8 mouse cellular contexts compared by ENCODE assay signal in the genomic region with DNA sequence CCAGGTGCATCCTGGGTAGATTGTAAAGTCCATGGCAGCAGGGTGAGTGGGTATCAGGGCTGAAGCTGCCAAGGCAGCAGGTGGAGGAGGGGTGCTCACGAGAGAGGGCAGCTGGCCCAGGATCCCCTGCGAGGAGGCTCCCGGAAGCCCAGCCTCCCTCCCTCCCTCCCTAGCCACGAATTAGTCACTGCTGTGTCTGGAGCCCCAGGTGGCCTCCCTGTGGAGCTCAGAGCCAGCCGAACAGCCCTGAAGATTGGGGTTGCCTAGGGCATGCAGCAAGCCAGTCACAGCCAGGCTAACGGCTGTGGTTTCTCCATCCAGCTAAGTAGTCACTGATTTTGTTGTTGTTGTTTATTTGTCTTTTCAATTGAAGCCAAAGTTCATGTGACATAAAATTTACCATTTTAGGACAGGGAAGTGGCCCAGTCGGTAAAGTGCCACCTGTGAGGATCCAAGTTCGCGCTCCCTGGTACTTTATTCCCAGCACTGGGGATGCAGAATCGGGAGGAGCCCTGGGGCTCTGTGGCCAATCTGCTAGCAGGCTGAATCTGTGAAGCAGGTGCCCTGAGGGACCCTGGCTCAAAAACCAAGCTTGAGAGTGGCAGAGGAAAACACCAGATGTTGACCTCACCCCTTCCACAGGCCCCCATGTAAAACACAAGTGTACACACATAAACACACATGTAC. TPM values are rescaled to one million over a fixed set of nuclear protein-coding genes. Genes with fewer than 3 reads are reported as not detected.
A peak's percentile ranks its signal among the peaks of the same experiment; 100 is the strongest.
DNase-seq lines count a peak whose midpoint lies in the region; ATAC-seq and TF ChIP-seq lines count a peak whose summit lies in the region.

No protein-coding gene starts in this region.

- H3K9ac ChIP-seq in liver, postnatal 0 days (replicated peaks), result no peak overlapping the region

- ATAC-seq in liver, postnatal 0 days, result peak; percentile 50; the same call in 1 of the 2 replicates

- no peak overlapping the region for H3K4me2 ChIP-seq in liver, postnatal 0 days (ENCODE audit: low read depth, low read length)

- TF ChIP-seq POLR2A in thymus, adult 2 months (IDR thresholded peaks at IDR 0.05; ENCODE audit: control insufficient read depth, extremely low read depth, insufficient read depth, low read length, poor library complexity), result no peak

- no peak for TF ChIP-seq EP300 in liver, postnatal 0 days (IDR thresholded peaks at IDR 0.05; ENCODE audit: low read depth)

- peak overlapping the region; percentile 72 for H3K27ac ChIP-seq in hindbrain, embryonic 10.5 days
- no peak overlapping the region for H3K27ac ChIP-seq in liver, postnatal 0 days (ENCODE audit: low read depth)
- H3K27ac ChIP-seq in thymus, adult 2 months (ENCODE audit: control insufficient read depth, insufficient read depth, low read length), result peak overlapping the region; percentile 39
- no peak overlapping the region for H3K27ac ChIP-seq in gastrocnemius, adult 2 months

- H3K9me3 ChIP-seq in hindbrain, embryonic 10.5 days, result peaks cover 3% of the 10 kb centered on the region; the same call in 1 of the 2 replicates
- no peaks in the 10 kb centered on the region for H3K9me3 ChIP-seq in liver, postnatal 0 days (ENCODE audit: low read length)

- no peak for TF ChIP-seq CTCF in liver, postnatal 0 days (IDR thresholded peaks at IDR 0.05; ENCODE audit: low read depth)
- TF ChIP-seq CTCF in thymus, adult 2 months (IDR thresholded peaks at IDR 0.05; ENCODE audit: borderline replicate concordance, control insufficient read depth, extremely low read depth, insufficient read depth, low read length, poor library complexity), result 0 out of 2 replicates have a peak, but pooled peaks have one; percentile 34
- TF ChIP-seq CTCF in gastrocnemius, adult 2 months (IDR thresholded peaks at IDR 0.05), result no peak

- peak overlapping the region; percentile 32 for H3K4me3 ChIP-seq in hindbrain, embryonic 10.5 days
- no peak overlapping the region for H3K4me3 ChIP-seq in liver, postnatal 0 days (ENCODE audit: low read depth, low read length)
- no peak overlapping the region for H3K4me3 ChIP-seq in thymus, adult 2 months (ENCODE audit: control insufficient read depth, insufficient read depth, low read length)
- no peak overlapping the region for H3K4me3 ChIP-seq in gastrocnemius, adult 2 months

- peaks cover 9% of the 10 kb centered on the region for H3K27me3 ChIP-seq in hindbrain, embryonic 10.5 days (ENCODE audit: insufficient read depth, poor library complexity, severe bottlenecking)
- H3K27me3 ChIP-seq in liver, postnatal 0 days (ENCODE audit: insufficient read depth, low read length), result 0 out of 2 replicates have a peak, but pooled peaks cover 3% of the 10 kb centered on the region
- no peaks in the 10 kb centered on the region for H3K27me3 ChIP-seq in thymus, adult 2 months (ENCODE audit: control insufficient read depth, insufficient read depth, low read length)

- WGBS in hindbrain, embryonic 10.5 days, result 10% methylated on average over 10 of the region's 10 CpGs
- 19% methylated on average over 9 of the region's 10 CpGs for WGBS in liver, postnatal 0 days (ENCODE audit: insufficient replicate concordance)
- WGBS in thymus, adult 2 months, result 22% methylated on average over 10 of the region's 10 CpGs

- H3K36me3 ChIP-seq in hindbrain, embryonic 10.5 days, result no peaks in the 10 kb centered on the region
- H3K36me3 ChIP-seq in liver, postnatal 0 days (replicated peaks; ENCODE audit: insufficient read depth, low read length), result no peaks in the 10 kb centered on the region
- H3K36me3 ChIP-seq in thymus, adult 2 months (ENCODE audit: control insufficient read depth, insufficient read depth, low read length), result no peaks in the 10 kb centered on the region

- H3K4me1 ChIP-seq in hindbrain, embryonic 10.5 days (replicated peaks), result peaks cover 32% of the 10 kb centered on the region
- no peaks in the 10 kb centered on the region for H3K4me1 ChIP-seq in liver, postnatal 0 days (ENCODE audit: insufficient read depth)
- peaks cover 43% of the 10 kb centered on the region for H3K4me1 ChIP-seq in thymus, adult 2 months (replicated peaks; ENCODE audit: control insufficient read depth, insufficient read depth, low read length)

- intact Hi-C loops in gastrocnemius, adult 2 months (cut with DNase I), result no loop called here

- peak; percentile 82 for DNase-seq in CD4-positive, CD25-positive, alpha-beta regulatory T cell, adult 2 months (ENCODE audit: low read depth, low spot score)
- DNase-seq in MN1 (ENCODE audit: low spot score), result peak; percentile 93
- peak; percentile 55 for DNase-seq in embryo, embryonic 10.5 days (ENCODE audit: low spot score)
- DNase-seq in hindbrain, embryonic 10.5 days (ENCODE audit: low spot score), result peak; percentile 51
- DNase-seq in liver, postnatal 0 days, result no peak
- DNase-seq in thymus, adult 2 months, result peak; percentile 55
- no peak for DNase-seq in gastrocnemius, adult 2 months
- DNase-seq in urinary bladder, postnatal 10 days (ENCODE audit: low spot score), result no peak

RNA-seq across cellular contexts. Expression of a gene that starts 10.4 kb away (rescaled TPM):
- polyA plus RNA-seq in hindbrain, embryonic 10.5 days (2016; fragmentation: Nextera tagmentation; extraction: Ambion mirVana), result 0.45 and 0.55 TPM in 2 replicates
- 4.5 and 4.6 TPM in 2 replicates for polyA plus RNA-seq in liver, postnatal 0 days (2015; fragmentation: Nextera tagmentation; extraction: Ambion mirVana)
- polyA plus RNA-seq in thymus, adult 2 months (2012; rRNA removed), result 48.4 and 50.5 TPM in 2 replicates
- total RNA-seq in gastrocnemius, adult 2 months (2021), result under 1 TPM; 0.59 to 0.64 TPM

Comparison
In these comparisons a context has a peak if more than half of its experiments do, and no peak if none do; other contexts are left out.
1. DNase-seq: peak in CD4-positive, CD25-positive, alpha-beta regulatory T cell, adult 2 months (single experiment), MN1 (single experiment), embryo, embryonic 10.5 days (single experiment), hindbrain, embryonic 10.5 days (single experiment) and thymus, adult 2 months (single experiment); none in liver, postnatal 0 days (single experiment), gastrocnemius, adult 2 months (single experiment) and urinary bladder, postnatal 10 days (single experiment).
2. H3K27ac ChIP-seq: peak in hindbrain, embryonic 10.5 days (single experiment) and thymus, adult 2 months (single experiment); none in liver, postnatal 0 days (single experiment) and gastrocnemius, adult 2 months (single experiment).